Mouse (Mus musculus): ENCODE data around the gene Hs3st3a1.

The Hs3st3a1 gene

GRCm38 (mm10) chr11:64558282-64558681, 123.2 kb downstream of the Hs3st3a1 start:
- DNase-seq (ENCODE audit: low spot score in 2 of 2), result peak in 1 of 2 experiments; percentile 12

- DNase-seq (ENCODE audit: low spot score in 2 of 2), result peak; percentile 39 to 57
Measured at GRCm38 (mm10) chr11:64559388-64559787, 124.3 kb downstream of the Hs3st3a1 start.

GRCm38 (mm10) chr11:64560471-64560870, 125.3 kb downstream of the Hs3st3a1 start:
- no peak for DNase-seq (ENCODE audit: low spot score in 2 of 2)

- DNase-seq (ENCODE audit: low spot score in 2 of 2), result peak in 1 of 2 experiments; percentile 5
Measured at GRCm38 (mm10) chr11:64562771-64563170, 127.6 kb downstream of the Hs3st3a1 start.
